Mouse (Mus musculus): ENCODE data around the gene Pacrg. TPM values are rescaled to one million over a fixed set of nuclear protein-coding genes. Genes with fewer than 3 reads are reported as not detected.

Gene Pacrg
- polyA plus RNA-seq, 1 experiment from 2014 or later, result 0.96 TPM

DNA sequence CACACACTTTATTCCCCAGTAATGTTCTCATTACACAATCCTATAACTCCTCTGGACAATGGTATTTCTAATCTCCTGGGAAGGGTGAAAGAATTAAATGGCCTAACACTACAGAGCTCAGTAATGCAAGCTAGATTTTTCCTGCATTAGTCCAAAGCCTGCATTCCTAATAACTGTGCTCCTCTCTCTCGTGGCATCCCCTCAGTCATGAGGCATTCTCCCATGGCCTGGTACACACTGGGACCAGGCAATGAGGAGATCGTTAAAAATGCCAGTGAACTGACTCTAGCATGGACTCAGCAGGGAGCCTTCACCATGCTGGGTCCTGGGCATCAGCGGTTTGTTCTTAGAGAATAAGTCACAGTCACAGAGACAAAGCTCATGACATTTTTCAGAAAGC, 256.8 kb downstream of the Pacrg start:
- H3K27me3 ChIP-seq (replicated peaks), result no peaks in the 10 kb centered on the region
- no peak overlapping the region for H3K27ac ChIP-seq (ENCODE audit: poor library complexity, severe bottlenecking)
- 67% methylated on average over 3 of the region's 3 CpGs for WGBS
- no peaks in the 10 kb centered on the region for H3K9me3 ChIP-seq (replicated peaks)
- no peaks in the 10 kb centered on the region for H3K36me3 ChIP-seq
- no peak overlapping the region for H3K4me2 ChIP-seq
- no peak for ATAC-seq (ENCODE audit: insufficient number of reproducible peaks, low FRiP score)
- no peak overlapping the region for H3K9ac ChIP-seq
- peaks cover 4% of the 10 kb centered on the region; the same call in 1 of the 2 replicates for H3K4me1 ChIP-seq (replicated peaks)
- no peak overlapping the region for H3K4me3 ChIP-seq

DNA sequence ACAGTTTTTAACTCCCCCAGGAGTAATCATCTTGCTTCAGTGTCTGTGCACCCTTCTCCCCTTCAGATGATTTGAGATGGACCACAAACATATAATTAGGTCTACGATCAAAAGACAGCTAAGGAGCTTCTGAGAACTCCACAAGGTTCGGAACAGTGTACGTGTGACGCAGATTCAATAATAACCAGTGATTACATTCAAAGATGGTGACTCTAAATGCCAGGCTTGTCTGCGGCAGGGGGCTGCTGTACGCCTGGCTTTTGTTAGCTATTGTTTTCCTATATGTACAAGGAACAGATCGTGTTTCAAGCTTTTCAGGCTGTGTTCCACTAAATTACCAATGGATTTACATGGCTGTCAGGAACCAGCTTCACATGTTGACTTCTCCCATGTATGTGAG, 264.8 kb downstream of the Pacrg start:
- Histone ChIP-seq H3K4me2 (no peak overlapping the region), H3K9ac (no peak overlapping the region), H3K4me1 (replicated peaks) (peaks cover 9% of the 10 kb centered on the region), H3K9me3 (replicated peaks) (no peaks in the 10 kb centered on the region), H3K27ac (ENCODE audit: poor library complexity, severe bottlenecking) (no peak overlapping the region), H3K4me3 (no peak overlapping the region), H3K36me3 (no peaks in the 10 kb centered on the region), H3K27me3 (replicated peaks) (no peaks in the 10 kb centered on the region)
- no peak for ATAC-seq (ENCODE audit: insufficient number of reproducible peaks, low FRiP score)
- 80% methylated on average over 7 of the region's 7 CpGs for WGBS

DNA sequence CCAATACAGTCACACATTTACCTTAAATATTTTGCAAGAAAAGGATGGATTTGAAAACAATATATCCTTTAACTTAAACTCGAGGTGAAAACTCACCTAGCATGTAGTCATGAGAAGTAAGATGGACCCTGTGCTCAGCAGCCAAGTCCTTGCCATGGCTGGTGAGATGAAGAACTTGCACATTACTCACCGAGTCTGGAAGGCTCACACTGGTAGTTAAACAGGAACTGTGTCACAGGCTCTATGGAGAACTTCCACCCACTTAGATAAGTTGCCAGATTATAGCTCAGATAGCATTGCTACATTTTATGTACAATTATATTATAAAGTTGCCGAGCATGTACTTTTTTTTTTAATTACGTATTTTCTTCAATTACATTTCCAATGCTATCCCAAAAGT, 267.7 kb downstream of the Pacrg start:
- no peak for ATAC-seq (ENCODE audit: insufficient number of reproducible peaks, low FRiP score)
- H3K36me3 ChIP-seq, result no peaks in the 10 kb centered on the region
- no peak overlapping the region for H3K9ac ChIP-seq
- no peaks in the 10 kb centered on the region for H3K9me3 ChIP-seq (replicated peaks)
- peaks cover 5% of the 10 kb centered on the region; the same call in 1 of the 2 replicates for H3K4me1 ChIP-seq (replicated peaks)
- no peak overlapping the region for H3K27ac ChIP-seq (ENCODE audit: poor library complexity, severe bottlenecking)
- H3K4me2 ChIP-seq, result no peak overlapping the region
- H3K4me3 ChIP-seq, result no peak overlapping the region
- 76% methylated on average over 4 of the region's 4 CpGs for WGBS
- no peaks in the 10 kb centered on the region for H3K27me3 ChIP-seq (replicated peaks)

DNA sequence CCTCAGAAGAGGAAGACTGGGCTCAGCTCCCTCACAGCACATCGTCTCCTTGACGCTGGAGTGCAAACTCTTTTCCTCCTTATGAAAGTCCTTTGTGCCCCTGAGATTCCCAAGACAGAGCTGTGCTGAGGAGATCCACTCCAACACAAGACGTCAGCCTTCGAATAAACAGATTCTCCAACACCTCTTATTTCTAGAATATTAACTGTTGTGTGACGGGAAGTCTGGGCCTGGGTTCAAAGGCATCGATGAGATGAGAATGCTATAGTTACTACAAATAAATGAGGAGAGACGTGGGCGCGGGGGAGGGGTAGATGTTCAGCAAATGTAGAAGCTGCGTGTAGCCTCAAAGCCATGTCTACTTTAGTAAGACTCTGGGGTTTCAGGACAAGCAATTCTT, 270.8 kb downstream of the Pacrg start:
- no peaks in the 10 kb centered on the region for H3K9me3 ChIP-seq (replicated peaks)
- ATAC-seq (ENCODE audit: insufficient number of reproducible peaks, low FRiP score), result no peak
- H3K4me2 ChIP-seq, result no peak overlapping the region
- H3K4me3 ChIP-seq, result no peak overlapping the region
- 88% methylated on average over 10 of the region's 10 CpGs for WGBS
- no peaks in the 10 kb centered on the region for H3K36me3 ChIP-seq
- H3K9ac ChIP-seq, result no peak overlapping the region
- peaks cover 12% of the 10 kb centered on the region; the same call in 1 of the 2 replicates for H3K4me1 ChIP-seq (replicated peaks)
- H3K27me3 ChIP-seq (replicated peaks), result no peaks in the 10 kb centered on the region
- H3K27ac ChIP-seq (ENCODE audit: poor library complexity, severe bottlenecking), result no peak overlapping the region

DNA sequence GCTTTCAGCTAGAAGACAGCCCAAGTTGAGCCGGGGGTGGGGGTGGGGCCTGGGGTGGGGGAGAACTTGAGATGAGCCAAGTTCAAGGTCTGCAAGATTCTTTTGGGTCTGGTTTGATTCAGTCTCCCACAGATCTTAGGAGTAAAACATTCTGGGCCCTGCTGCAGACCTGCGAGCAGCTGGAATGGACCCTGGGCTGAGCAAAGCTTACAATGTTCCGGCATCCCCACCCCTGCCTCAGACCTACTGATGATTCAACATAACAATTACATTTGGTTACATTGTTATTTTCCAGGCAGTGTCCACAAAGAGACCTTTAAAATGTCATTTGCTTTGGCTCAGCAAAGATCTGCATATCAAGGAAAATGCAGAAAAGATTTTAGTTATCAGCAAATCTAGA, 272.7 kb downstream of the Pacrg start:
- no peak overlapping the region for H3K4me2 ChIP-seq
- H3K27ac ChIP-seq (ENCODE audit: poor library complexity, severe bottlenecking), result no peak overlapping the region
- H3K36me3 ChIP-seq, result no peaks in the 10 kb centered on the region
- no peak for ATAC-seq (ENCODE audit: insufficient number of reproducible peaks, low FRiP score)
- no peaks in the 10 kb centered on the region for H3K27me3 ChIP-seq (replicated peaks)
- no peak overlapping the region for H3K9ac ChIP-seq
- WGBS, result 84% methylated on average over 3 of the region's 3 CpGs
- H3K4me1 ChIP-seq (replicated peaks), result peaks cover 8% of the 10 kb centered on the region; the same call in 1 of the 2 replicates
- no peak overlapping the region for H3K4me3 ChIP-seq
- no peaks in the 10 kb centered on the region for H3K9me3 ChIP-seq (replicated peaks)

DNA sequence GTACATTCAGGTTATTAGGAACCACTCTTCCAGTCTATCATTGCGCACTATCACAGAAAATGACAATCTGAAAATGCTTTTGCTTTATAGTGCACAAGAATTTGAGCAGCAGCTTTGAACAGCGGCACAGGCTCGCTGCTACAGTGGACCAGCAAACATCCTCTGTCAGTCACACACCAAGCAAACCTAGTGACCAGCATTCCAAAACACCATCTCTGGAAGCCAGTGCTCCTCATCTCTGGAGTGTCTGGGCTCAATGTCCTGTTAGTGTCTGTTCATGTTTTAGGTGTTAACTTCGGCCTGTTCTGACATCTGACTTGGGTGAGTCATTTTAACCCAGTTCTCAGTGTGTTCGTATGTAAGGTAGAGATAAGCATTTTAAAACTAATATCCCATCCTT, 275.9 kb downstream of the Pacrg start:
- no peak overlapping the region for H3K4me3 ChIP-seq
- no peak overlapping the region for H3K9ac ChIP-seq
- no peaks in the 10 kb centered on the region for H3K9me3 ChIP-seq (replicated peaks)
- no peak overlapping the region for H3K27ac ChIP-seq (ENCODE audit: poor library complexity, severe bottlenecking)
- ATAC-seq (ENCODE audit: insufficient number of reproducible peaks, low FRiP score), result no peak
- WGBS, result 83% methylated on average over 5 of the region's 5 CpGs
- H3K4me2 ChIP-seq, result no peak overlapping the region
- H3K36me3 ChIP-seq, result no peaks in the 10 kb centered on the region
- no peaks in the 10 kb centered on the region for H3K27me3 ChIP-seq (replicated peaks)
- H3K4me1 ChIP-seq (replicated peaks), result peaks cover 8% of the 10 kb centered on the region; the same call in 1 of the 2 replicates

DNA sequence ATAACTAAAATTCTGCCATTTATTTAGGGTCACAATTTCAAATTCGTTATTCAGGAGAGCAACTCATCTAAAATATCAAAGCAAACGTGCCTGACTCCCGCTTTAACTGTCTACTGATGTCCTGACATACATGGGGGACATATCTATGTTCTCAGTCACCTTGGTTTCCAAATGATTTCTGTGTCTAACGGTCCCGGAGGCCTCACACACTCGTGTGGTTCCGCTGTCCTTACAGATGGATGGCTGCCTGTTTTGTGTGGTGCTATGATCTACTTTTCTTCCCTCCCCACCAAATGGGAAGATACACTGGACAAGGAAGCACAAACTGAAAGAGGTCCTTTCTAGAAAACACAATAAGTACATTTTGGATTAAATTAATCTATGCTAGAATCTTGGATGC, 277.2 kb downstream of the Pacrg start:
- H3K4me2 ChIP-seq, result no peak overlapping the region
- peaks cover 8% of the 10 kb centered on the region; the same call in 1 of the 2 replicates for H3K4me1 ChIP-seq (replicated peaks)
- 84% methylated on average over 7 of the region's 7 CpGs for WGBS
- H3K27me3 ChIP-seq (replicated peaks), result no peaks in the 10 kb centered on the region
- H3K4me3 ChIP-seq, result no peak overlapping the region
- no peak overlapping the region for H3K9ac ChIP-seq
- no peaks in the 10 kb centered on the region for H3K36me3 ChIP-seq
- no peaks in the 10 kb centered on the region for H3K9me3 ChIP-seq (replicated peaks)
- ATAC-seq (ENCODE audit: insufficient number of reproducible peaks, low FRiP score), result no peak
- H3K27ac ChIP-seq (ENCODE audit: poor library complexity, severe bottlenecking), result no peak overlapping the region

DNA sequence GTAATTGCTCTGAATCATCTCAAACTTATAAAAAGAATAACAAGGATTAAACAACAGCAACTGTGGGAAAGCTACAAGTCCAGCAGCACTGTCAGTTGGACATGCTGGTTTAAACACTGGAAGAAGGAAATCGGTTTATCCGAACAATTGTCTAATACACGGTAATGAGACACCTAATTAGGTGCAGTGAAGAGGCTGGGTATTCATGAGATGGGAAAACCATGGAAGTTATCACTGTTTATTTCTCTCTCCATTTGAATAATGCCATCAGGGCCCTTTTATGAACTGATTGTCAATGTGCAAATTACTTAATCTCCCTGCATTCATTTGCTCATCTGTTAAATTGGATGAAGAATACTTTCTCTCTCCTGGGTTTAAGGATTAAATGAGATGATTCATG, 280.1 kb downstream of the Pacrg start:
- WGBS, result 82% methylated on average over 3 of the region's 3 CpGs
- Histone ChIP-seq H3K4me2 (no peak overlapping the region), H3K4me1 (replicated peaks) (no peaks in the 10 kb centered on the region), H3K9ac (no peak overlapping the region), H3K4me3 (no peak overlapping the region), H3K27ac (ENCODE audit: poor library complexity, severe bottlenecking) (no peak overlapping the region), H3K9me3 (replicated peaks) (no peaks in the 10 kb centered on the region), H3K36me3 (no peaks in the 10 kb centered on the region), H3K27me3 (replicated peaks) (no peaks in the 10 kb centered on the region)
- no peak for ATAC-seq (ENCODE audit: insufficient number of reproducible peaks, low FRiP score)

DNA sequence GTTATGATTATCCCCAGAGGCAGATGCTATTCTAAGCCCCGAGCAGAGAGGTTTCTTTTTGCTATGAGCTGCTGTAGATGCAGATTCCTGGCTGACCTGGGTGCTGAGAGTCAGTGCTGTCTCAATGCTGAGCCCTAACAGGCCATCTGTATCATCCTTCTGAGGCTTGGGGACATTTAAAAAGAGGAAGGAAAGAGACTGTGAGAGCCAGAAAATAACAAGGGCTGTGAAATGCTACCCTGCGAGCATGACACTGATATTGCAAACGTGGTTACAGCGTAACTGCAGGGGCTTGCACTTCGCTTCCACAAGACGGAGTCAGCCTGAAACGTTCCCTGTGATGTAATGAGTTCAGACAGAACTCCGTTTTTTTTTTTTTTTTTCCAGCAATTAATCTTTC, 281.4 kb downstream of the Pacrg start:
- Histone ChIP-seq H3K4me1 (replicated peaks) (no peaks in the 10 kb centered on the region), H3K9me3 (replicated peaks) (no peaks in the 10 kb centered on the region), H3K9ac (no peak overlapping the region), H3K27me3 (replicated peaks) (no peaks in the 10 kb centered on the region), H3K36me3 (no peaks in the 10 kb centered on the region), H3K4me2 (no peak overlapping the region), H3K27ac (ENCODE audit: poor library complexity, severe bottlenecking) (no peak overlapping the region), H3K4me3 (no peak overlapping the region)
- ATAC-seq (ENCODE audit: insufficient number of reproducible peaks, low FRiP score), result no peak
- WGBS, result 71% methylated on average over 8 of the region's 8 CpGs

DNA sequence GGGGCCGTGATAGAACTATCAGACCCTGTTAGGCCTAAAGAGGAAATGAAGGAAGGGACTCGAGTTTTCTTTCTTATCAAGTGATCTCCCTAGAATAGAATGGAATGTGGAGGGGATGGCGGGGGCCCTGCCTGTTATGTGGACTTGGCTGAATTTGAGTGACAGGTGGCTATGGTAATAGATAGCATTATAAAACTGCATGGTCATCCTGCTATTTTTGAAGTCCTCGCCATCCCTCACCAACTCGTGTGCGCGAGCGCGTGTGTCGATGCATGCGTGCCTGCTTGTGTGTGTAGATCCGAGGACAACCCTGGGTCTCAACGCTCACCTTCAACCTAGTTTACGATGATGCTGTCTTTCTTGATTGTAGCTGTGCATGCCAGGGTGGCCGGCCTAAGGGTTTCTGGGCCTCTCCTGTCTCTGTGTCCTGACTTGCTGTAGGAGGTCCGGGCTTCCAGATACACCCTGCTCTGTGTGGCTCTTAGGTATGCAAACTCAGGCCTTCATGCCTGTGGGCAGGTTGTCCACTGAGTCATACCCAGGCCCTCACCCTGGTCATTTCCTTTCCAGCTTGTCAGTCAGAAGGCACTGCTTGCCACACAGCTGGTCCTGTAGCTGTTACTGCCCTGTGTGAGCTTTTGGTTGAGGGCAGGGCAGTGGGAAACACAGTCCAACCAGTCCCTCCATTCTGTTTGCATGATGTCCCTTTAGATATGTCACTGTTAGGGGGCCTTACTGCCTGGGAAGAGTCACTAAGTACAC, 287.6 kb downstream of the Pacrg start:
- Histone ChIP-seq H3K36me3 (no peaks in the 10 kb centered on the region), H3K4me3 (no peak overlapping the region), H3K4me2 (no peak overlapping the region), H3K9me3 (replicated peaks) (no peaks in the 10 kb centered on the region), H3K9ac (no peak overlapping the region), H3K4me1 (replicated peaks) (peaks cover 29% of the 10 kb centered on the region), H3K27ac (ENCODE audit: poor library complexity, severe bottlenecking) (no peak overlapping the region), H3K27me3 (replicated peaks) (no peaks in the 10 kb centered on the region)
- ATAC-seq (ENCODE audit: insufficient number of reproducible peaks, low FRiP score), result no peak
- WGBS, result 68% methylated on average over 16 of the region's 16 CpGs

DNA sequence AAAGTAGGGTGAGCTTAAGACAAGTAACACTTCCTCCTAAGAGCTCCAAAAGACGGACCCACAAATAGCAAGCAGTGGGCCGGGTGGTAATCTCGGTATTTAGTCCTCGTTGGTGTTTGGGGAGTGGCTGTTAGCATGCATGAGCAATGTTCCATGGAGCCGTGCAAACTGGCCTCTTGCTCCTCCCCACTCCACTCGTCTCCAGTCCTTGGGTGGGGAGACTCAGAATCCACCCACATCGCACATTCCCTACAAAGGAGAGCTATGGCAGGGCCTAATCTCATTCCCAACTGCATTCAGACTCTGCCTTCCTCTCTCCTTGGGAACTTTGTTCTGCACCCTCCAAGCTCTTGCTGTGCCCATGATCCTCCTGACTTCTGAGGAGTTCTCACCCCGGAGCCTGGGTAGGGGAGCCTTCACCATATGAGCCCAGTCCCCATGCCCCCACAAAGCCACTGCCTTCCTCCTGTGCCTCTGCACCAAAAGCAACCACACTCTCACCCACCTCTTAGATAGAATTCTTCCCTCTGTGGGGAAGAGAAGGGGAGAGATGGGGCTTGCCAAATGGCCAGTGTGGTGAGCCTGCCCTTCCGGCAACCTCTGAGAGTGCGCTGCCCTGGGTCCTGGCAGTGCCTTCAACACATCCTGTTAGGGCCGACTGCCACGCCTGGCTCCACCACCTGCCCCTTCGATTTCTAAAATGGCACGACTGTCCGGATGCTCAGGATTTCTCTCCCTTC, 289.2 kb downstream of the Pacrg start:
- Histone ChIP-seq H3K4me1 (replicated peaks) (peaks cover 29% of the 10 kb centered on the region), H3K9ac (no peak overlapping the region), H3K9me3 (replicated peaks) (no peaks in the 10 kb centered on the region), H3K27me3 (replicated peaks) (no peaks in the 10 kb centered on the region), H3K4me2 (no peak overlapping the region), H3K36me3 (no peaks in the 10 kb centered on the region), H3K4me3 (no peak overlapping the region), H3K27ac (ENCODE audit: poor library complexity, severe bottlenecking) (no peak overlapping the region)
- ATAC-seq (ENCODE audit: insufficient number of reproducible peaks, low FRiP score), result no peak
- 65% methylated on average over 15 of the region's 15 CpGs for WGBS

All from heart, embryonic 12.5 days (tissue).